Mouse (Mus musculus): ENCODE results near the gene Jrkl.

The Jrkl gene

GRCm38 (mm10) chr9:13245481-13245880 is at the start of gene Jrkl:
Gene Jrkl, minus strand, starts transcription at chr9:13245829.
- DNase-seq (ENCODE audit: low spot score in 2 of 2): peak; percentile 23 to 29

DNA sequence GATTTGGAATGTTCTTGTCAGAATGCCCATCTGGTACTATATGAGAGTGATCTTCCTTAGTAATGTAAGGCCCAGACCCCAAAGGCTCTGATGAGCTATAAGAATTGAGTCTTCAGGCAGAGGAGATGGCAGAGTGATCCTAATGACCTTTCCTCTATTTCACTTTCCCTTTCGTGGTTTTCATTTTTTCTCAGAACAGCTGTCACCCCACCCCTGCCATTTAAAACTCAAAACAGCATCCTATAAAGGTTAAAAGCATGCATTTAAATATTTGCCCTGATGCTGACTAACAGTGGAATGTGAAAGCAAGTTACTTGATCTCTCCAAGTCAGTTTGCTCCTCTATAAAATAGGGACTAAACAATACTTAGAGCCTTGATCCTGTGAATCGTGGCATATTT is 41.9 kb upstream of the Jrkl start:
- no peak for DNase-seq (ENCODE audit: low spot score in 2 of 2)

- no peak for DNase-seq (ENCODE audit: low spot score in 2 of 2)
These were observed 27.6 kb upstream of the Jrkl start for GRCm38 (mm10) chr9:13273219-13273618.

DNA sequence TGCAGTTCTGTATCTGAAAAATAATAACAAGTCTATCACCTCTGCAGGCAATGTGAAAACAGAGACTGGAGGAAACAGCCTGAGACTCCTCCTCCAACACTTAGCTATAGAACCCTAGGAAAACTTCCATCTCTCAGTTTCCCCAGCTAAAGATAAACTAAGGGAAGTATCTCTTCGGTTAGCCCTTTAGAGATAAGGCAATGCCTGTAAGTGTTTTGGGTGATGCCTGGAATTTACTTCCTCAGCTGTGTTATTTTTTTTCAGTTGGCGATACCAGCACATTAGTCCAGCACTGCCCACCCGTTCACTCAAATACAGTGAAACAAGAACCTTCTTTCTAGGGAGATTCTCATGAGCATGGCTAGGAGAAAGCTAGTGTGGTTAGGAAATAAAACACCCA is 15.4 kb upstream of the Jrkl start:
- no peak for DNase-seq (ENCODE audit: low spot score in 2 of 2)

- no peak for DNase-seq (ENCODE audit: low spot score in 2 of 2)
These were observed 12.5 kb upstream of the Jrkl start for GRCm38 (mm10) chr9:13258173-13258572.

DNA sequence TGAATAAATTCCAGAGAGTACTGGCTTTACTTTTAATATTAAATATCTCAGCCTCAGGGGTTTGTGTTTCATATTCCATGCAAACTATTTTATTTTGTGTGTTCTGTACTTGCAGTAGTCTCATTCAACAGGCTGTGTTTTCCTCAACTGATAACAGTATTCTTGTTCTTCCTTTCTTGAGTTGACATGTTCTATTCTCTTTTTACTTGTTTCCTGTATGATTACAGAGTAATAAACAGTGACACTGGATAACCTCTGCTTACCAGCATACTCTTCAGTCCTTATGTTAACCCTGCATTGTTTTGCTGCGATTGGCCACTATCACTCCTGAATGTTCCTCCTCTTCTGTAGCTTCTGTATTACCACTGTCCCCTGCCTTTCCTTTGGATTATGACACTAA is 11.1 kb upstream of the Jrkl start:
- DNase-seq (ENCODE audit: low spot score in 2 of 2): no peak

DNA sequence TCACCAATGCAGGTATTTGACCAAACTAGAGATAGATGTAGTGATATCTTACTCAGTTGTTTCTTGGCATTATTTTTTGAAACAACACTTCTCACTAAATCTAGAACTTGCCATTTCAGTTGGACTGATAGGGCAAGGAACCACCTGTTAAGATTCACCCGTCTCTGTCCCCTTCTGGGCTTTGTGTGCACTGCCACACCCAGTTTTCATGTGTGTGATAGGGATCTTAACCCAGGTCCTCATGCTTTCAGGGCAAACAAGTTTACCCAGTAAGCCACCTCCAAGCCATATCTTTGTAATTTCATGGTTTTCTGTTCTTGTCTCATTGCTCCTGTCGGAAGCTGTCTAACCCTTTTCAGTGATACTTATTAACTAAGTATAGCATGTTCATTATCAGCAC is 5.6 kb upstream of the Jrkl start:
- no peak for DNase-seq (ENCODE audit: low spot score in 2 of 2)

- DNase-seq (ENCODE audit: low spot score in 2 of 2): no peak
These were observed 2.5 kb upstream of the Jrkl start for GRCm38 (mm10) chr9:13248104-13248503.

- DNase-seq (ENCODE audit: low spot score in 2 of 2): peak; percentile 81
These were observed 1.4 kb upstream of the Jrkl start, which contains the start of gene Ccdc82 for GRCm38 (mm10) chr9:13246815-13247638. Gene Ccdc82, plus strand, starts transcription at chr9:13246955.

DNA sequence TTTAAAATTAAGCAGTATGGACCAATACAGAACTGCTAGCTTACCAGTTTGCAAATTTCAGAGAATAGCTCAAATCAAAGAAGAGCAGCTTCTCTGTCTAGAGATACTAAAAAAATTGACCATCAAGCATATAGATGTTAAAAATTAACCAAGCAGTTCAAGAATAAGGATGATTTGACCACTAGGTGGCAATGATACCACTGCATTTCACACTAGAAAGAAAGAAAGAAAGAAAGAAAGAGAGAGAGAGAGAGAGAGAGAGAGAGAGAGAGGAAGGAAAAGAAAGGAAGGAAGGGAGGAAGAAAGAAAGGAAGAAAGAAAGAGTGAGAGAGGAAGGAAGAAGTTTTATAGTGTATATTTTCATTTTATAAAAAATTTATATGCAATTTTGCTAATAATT is 3.3 kb downstream of the Jrkl start:
- no peak for DNase-seq (ENCODE audit: low spot score in 2 of 2)

DNA sequence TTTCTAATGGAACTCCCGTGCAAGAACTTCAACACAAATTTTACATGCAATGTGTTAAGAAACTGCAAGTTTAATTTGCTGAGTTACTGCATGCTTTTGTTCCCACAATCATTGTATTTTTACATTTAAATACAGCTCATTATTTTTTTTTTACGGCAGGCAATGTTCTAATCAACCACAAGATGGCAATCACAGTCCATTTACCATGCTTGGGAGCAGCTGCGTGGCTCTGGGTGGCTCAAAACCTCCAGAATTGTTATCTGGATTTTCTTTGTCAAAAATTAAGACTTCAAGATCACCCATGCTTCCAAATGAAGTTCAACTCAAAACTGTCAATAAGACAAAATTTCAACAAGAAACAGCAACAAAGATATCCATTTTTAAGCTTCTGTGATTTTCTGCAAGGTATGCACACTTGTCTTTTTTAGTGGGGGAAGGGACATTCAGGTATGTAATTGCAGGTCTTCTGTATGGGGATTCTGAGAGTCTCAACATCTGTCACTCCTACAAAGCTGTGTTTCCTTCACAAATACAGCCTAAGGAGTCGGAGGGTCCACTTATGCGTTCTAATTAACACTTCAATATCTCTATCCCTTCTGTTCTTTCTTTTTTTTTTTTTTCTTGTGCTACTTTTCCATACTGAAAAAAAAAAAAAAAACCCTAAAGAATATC is 13.9 kb downstream of the Jrkl start:
- no peak for DNase-seq (ENCODE audit: low spot score in 2 of 2)

GRCm38 (mm10) chr9:13230553-13230952 is 15.1 kb downstream of the Jrkl start:
- no peak for DNase-seq (ENCODE audit: low spot score in 2 of 2)

GRCm38 (mm10) chr9:13225872-13226271 is 19.8 kb downstream of the Jrkl start:
- no peak for DNase-seq (ENCODE audit: low spot score in 2 of 2)

- no peak for DNase-seq (ENCODE audit: low spot score in 2 of 2)
These were observed 39.3 kb downstream of the Jrkl start for GRCm38 (mm10) chr9:13206369-13206768.

DNA sequence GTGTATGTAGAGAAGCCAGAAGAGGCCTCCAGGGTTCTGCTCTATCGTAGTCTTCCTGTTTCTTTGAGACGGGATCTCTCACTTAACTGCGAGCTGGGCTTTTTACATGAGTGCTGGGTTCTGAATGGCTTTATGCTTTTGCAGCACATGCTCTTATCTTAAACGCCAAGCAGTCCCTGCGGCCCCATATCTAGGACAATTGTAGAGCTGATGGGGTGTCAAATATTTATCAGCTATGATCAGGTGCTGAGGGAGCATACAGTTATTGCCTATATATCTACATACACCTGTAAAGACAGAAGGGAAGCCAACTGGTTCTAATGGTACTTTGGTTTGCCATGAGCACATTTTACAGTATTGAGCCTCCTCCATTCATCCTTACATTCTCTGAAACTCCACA is 41.9 kb downstream of the Jrkl start:
- DNase-seq (ENCODE audit: low spot score in 2 of 2): no peak

DNA sequence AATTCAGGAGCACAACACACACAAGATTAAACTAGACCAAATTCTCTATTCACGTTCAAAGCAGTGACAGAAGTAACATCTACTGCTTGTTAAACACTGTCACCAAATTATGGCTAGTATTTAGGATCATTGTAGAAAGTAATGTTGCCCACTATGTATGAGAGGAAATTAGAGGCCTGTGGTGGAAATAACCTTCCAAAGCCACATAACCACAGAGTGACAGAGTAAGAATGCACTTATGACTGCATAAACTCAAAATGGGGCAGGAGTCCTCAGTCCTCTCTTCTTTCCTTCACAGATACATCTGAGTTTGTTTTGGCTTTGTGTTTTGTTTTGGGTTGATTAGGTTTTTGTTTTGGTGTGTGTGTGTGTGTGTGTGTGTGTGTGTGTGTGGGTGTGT is 42.5 kb downstream of the Jrkl start:
- DNase-seq (ENCODE audit: low spot score in 2 of 2): no peak

DNA sequence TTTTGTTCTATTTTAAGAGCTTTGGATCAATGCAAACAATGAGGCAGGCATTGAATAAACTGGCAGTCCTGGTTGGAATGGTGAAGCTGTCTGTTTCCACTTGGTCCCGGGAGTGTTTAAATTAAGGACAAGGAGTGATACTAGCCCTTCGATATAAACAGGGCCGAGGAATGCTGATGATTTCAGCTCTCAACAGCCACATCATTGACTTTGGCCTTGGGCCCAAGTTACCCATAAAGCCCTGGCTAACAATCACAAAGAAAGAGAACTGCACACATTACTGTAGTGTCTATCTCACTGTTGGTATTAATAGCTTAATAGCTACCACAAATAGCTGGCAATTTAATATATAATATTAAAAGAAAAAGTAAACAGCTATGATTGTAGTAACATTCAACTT is 45.5 kb downstream of the Jrkl start:
- DNase-seq (ENCODE audit: low spot score in 2 of 2): no peak

DNA sequence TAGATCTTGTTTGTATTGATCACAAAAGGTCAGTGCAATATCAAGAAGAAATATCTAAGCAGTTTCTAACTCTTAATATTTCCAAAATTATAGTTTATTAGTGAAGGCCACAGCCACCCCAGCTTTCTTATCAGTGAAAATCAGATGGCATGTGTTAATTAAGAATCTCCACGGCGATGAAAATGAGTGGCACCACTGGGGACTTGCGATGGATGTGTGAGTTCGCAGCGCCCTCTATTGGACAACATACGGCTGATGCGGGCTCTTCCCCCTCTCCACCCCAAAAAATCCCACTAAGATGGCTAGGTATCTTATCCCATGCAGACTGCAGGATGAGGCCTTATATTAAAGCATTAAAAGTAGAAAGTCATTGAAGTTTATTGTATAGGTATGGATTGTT is 49.9 kb downstream of the Jrkl start:
- no peak for DNase-seq (ENCODE audit: low spot score in 2 of 2)

GRCm38 (mm10) chr9:13195268-13195667 is 50.4 kb downstream of the Jrkl start:
- DNase-seq (ENCODE audit: low spot score in 2 of 2): no peak

DNA sequence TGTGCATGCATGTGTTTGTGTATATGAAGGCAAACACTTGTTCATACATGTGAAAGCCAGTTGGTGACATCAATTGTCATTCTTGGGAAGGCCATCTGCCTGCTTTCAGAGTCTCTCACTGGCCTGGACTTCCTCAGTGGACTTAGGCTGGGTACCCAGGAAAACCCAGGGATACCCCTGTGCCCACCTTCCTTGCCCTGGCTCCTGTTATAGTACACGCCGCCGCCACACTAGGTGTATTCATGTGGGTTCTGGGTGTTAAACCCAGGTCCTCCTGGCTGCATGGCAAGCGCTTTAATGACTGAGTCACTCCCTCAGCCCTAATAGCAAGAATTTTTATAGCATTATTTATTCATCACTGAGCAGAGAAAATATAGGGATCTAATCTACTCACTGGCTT is 51.0 kb downstream of the Jrkl start:
- DNase-seq (ENCODE audit: low spot score in 2 of 2): no peak
